Mouse (Mus musculus) layer of hippocampus, adult 18-20 months (tissue): ENCODE measurements around the gene Zdhhc18. TPM values are rescaled to one million over a fixed set of nuclear protein-coding genes. Genes with fewer than 3 reads are reported as not detected.
A peak's percentile ranks its signal among the peaks of the same experiment; 100 is the strongest.
"Not testable (repeated sequence)": the region's sequence is repeated elsewhere in the genome, so short reads cannot be mapped to it uniquely, and the experiment has no call there.

Source experiments
- DNase-seq, 2 experiments: peaks; one replicate each; pipeline ENCODE4 v3.0.0; 2022; ENCODE audit warnings: low spot score in 2 of 2
- total RNA-seq, 2 experiments: library from RNA; stranded (reverse); gene quantifications; 2 replicates each; pipeline ENCODE4 v1.2.3; 2021

The Zdhhc18 gene
- total RNA-seq, 2 experiments from 2014 or later: 32.3 to 33.8 TPM

DNA sequence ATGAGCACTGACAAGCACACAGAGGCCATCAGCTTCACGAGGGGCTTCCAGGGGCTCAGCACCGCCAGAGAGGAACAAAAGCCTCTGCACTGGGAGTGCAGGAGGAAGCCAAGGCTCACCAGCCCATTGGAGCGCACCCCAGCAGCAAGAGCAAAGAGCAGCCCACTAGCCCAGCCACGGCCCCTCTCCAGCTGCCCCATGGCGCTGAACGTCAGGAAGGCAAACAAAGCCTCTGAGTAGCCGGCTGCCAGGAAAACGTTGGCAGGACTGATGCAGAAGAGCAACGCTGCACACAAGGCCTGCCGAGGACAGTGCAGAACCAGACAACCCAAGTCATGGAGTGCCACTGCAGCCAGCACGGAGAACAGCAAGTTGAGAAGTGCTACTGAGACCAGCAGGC, 15.2 kb upstream of the Zdhhc18 start:
- DNase-seq: no peak

GRCm38 (mm10) chr4:133662945-133663344, 13.0 kb upstream of the Zdhhc18 start:
- DNase-seq: no peak

GRCm38 (mm10) chr4:133662421-133662820, 12.5 kb upstream of the Zdhhc18 start:
- no peak for DNase-seq

DNA sequence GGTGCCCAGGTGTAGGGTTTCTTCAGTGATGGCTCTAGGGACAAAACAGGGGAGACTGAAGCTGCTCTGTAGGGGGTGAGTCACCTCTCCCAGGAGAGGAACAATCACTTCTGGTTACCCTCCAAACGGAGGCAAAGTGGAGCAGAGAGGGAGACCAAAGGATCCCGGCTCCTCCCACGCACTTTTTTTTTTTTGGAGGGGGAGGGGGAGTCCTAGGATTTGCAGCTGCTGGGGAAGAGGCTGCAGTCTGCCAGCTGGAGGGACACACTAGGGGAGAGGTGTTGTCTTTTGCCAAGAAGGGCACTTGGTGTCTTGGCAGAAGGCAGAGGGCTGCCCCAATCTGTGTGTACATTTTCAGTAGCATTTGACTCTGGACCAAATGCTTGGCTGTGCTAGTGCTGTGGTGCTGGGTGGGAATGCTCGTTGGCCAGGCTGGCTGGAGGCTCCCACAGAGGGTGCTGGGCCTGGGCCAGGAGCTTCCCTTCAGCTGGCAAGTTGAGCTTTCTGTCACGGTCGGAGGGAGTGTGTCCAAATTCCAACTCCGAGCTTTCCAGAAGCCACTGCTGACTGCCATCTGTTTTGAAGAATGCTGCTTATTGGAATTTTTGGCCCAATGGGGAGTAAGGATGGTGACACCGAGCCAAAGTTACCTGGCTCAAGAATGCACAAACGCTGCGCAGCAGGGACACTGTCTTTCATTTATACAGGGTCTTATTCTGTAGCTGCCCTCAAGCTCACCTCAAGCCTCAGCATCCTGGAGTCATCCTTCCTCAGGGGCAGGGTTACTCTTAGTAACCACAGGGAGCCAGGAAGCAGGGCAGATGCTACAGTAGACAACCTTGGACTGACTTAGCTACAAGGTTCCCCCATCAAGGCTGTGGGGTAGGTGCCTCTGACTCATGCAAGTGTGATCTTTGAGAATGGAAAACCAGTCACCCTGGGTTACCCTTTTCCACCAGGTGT, 10.5 kb upstream of the Zdhhc18 start:
- DNase-seq: peak; percentile 81 to 86

DNA sequence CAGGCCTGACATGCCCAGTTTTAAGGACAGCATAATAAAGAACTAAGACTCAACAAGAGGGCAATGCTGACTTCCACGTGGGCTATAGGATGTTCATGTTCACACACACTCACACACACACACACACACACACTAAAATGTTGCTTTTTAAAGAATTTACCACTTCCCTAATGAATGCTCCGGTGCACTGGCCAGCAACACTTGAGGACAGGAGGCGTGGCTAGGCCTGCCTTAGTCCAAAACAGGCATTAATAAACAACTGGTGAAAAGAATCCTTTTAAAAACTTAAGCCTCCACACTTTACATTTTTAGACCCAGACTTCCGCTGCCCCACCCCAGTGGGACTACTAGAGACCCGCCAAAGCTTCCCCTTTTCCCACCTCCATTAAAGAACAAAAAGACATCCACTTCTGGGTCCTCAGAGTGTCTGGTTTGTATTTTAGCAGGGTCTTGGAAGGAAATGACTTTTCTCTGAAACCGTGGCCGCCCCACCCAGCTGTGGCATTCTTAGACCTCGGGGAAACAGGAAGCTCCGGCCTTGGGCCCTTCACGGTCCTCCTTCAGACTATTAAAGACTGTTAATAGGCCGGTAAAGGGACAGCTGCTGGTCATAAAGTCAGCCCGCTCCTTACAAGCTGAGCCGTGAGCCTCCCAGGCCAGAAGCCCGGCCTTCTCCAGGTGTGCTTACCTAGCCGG, 9.7 kb upstream of the Zdhhc18 start:
- no peak for DNase-seq

- DNase-seq: no peak
Observed at GRCm38 (mm10) chr4:133658729-133659128, 8.8 kb upstream of the Zdhhc18 start.

DNA sequence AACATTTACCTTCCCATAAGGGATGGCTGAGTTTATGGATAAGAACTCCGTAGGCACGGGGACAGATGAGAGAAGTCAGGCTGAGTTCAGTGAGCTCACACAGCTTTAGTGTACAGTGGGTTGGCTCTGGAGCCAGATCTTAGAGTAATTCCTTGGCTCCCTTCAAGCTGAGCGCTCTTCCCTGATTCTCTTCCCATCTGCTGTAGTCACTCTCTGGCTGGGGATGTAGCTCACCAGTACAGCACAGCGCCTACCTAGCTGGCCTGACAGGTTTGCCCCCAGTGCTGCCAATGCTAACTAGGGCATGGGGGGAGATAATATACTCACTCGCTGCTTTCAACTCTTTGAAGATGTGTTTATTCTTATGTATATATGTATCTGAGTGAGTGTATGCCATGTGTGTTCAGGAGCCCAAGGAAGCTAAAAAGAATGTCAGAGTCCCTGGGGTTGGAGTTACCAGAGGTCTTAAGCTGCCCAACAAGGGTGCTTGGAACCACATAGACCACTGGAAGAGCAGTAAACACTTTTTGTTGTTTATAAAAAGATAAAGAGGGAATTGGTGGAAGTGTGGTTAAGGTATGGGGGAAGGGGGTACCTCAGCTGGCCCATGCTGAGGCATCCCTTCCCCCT, 8.0 kb upstream of the Zdhhc18 start:
- DNase-seq: no peak

GRCm38 (mm10) chr4:133656997-133657396, 7.0 kb upstream of the Zdhhc18 start:
- DNase-seq: no peak

GRCm38 (mm10) chr4:133656294-133656693, 6.3 kb upstream of the Zdhhc18 start:
- DNase-seq: no peak

DNA sequence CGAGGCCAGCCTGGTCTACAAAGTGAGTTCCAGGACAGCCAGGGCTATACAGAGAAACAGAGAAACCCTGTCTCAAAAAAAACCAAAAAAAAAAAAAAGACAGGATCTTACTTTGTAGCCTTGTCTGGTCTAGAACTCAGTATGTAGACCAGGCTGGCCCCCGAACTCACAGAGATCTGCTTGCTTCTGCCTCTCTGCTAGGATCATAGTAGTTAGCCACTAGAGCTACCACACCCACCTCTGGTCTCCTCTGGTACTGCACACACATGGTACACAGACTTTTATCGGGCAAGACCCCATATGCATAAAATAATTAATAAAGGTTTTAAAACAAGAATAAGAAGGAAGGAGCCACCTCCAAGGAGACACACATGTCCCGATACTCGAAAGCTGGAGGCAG, 4.1 kb upstream of the Zdhhc18 start:
- DNase-seq: not testable (repeated sequence)

- no peak for DNase-seq
Observed at GRCm38 (mm10) chr4:133652746-133653145, 2.8 kb upstream of the Zdhhc18 start.

GRCm38 (mm10) chr4:133651986-133652385, 2.0 kb upstream of the Zdhhc18 start:
- DNase-seq: no peak

DNA sequence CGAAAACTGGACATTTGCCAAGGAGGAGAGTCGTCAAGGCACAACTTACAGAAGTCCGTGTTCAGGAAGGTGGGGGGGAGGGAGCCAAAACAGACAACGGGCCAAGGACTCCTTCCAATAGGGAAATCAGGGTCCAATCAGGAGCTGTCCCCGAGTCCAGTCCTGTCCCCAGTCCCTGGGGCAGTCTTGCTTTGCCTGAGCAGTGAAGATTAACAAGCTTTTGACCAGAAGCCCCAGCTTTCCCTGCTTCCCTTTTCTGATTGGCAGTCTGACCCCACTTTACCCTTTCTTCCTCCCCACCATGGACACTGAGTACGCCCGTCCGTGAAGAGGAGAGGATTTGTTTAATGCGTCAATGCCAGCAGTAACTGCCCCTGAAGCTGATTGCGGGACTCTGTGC, 1.5 kb upstream of the Zdhhc18 start:
- DNase-seq: no peak

DNA sequence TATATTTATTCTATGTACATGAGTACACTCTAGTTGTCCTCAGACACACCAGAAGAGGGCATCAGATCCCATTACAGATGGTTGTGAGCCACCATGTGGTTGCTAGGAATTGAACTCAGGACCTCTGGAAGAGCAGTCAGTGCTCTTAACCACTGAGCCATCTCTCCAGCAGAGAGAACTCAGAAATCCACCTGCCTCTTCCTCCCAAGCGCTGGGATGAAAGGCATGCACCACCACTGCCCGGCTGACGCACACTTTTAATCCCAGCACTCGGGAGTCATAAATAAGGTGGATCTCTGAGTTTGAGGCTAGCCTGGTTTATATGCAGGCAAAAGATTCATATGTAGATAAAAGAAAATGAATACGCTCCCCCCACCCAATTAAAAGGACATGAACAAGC, 490 bp downstream of the Zdhhc18 start:
- not testable (repeated sequence) for DNase-seq

GRCm38 (mm10) chr4:133645680-133646079, 4.3 kb downstream of the Zdhhc18 start:
- no peak for DNase-seq

GRCm38 (mm10) chr4:133645195-133645594, 4.8 kb downstream of the Zdhhc18 start:
- DNase-seq: no peak

- DNase-seq: no peak
Observed at GRCm38 (mm10) chr4:133634043-133634410, 15.9 kb downstream of the Zdhhc18 start.

GRCm38 (mm10) chr4:133633332-133634042, 16.5 kb downstream of the Zdhhc18 start:
- peak; percentile 78 to 90 for DNase-seq

- no peak for DNase-seq
Observed at GRCm38 (mm10) chr4:133632483-133633327, 17.2 kb downstream of the Zdhhc18 start.

DNA sequence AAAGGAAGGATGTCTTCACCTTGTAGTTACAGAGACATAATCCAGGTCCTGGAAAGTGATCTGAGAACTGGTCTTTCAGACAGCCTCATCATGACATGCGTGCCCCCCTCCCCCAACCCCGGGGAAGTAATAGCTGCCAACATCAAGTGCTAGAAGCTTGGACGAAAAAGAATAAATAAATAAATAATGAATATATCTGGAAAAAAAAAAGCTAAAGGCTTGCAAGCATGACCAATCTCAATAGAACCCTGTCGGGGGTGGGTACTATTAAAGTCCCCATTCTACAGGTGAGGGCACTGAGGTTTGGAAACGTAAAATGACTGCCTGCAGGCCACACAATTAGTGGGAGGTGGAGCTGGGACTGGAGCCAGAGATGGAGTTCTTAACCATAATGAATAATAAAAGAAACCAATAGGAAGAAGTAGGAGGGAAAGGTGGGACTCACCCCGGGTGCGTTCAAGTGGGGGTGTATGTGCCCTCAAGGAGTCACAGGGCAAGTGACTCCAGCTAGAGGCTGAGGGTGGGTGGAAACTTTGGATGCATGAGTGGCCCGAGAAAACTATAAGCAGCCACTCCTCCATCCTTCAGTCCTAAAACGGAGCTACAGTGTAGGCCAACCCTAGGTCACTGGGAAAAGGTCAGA, 18.1 kb downstream of the Zdhhc18 start:
- DNase-seq: no peak
